Mouse (Mus musculus): ENCODE measurements around the gene Anapc7.

Gene Anapc7

DNA sequence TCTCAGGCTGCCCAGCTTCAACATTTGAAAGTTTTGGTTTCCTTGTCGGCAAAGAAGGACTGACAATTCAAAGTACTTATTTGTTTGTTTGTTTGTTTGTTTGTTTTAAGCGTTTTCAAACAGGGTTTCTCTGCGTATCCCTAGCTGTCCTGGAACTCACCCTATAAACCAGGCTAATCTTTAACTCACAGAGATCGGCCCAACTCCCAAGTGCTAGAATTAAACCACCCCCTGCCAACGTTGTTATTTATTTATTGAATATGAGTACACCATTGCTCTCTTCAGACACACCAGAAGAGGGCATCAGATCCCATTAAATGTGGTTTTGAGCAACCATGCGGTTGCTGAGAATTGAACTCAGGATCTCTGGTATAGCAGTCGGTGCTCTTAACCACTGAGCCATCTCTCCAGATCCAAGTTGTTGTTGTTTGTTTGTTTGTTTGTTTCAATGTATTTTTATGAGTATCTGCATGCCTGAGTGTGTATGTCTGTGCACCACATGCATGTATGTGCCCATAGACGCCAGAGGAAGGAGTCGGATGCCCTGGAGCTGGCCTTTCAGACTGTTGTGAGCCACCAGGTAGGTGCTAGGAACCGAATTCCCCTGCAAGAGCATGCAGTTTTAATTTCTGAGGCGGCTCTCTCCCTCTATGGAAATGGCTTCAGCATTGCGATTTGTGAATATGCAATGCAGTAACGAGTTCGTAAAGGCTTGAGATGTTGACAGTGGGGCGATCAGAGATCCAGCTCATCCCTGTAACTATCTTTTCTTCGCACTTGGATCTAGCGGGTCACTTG lies at the start of gene Anapc7:
Gene Anapc7, plus strand, starts transcription at position 423 of the 798 bp plus-strand sequence.
- DNase-seq (ENCODE audit: low read depth), result peak; percentile 49

DNA sequence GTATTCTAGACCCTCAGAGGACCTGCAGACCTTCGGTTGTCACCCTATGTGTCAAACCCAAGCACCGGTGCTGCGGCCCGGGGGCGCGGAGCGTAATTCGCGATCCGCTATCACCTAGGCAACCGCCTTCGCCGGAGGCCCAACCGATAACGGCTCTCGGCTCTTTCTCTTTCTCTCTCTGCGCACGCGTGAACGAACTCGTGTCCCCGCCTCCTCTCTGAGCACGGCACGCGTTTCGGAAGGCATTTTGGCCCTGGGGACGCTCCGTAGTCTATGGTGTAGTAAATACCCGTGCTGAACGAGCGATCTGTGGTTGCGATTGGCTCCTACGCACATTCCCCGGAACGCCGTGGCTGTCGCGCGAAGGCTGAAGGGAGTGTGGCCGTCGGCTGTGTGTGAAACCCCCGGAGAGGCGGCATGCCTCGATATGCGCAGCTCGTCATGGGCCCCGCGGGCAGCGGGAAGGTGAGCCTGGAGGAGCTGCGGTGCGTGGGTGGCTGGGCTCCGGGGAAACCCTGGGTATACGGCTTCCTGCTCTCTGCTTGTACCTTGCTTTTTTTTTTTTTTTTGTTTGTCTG lies 49.2 kb upstream of the Anapc7 start, which contains the start of gene Fam216a:
Gene Fam216a, minus strand, starts transcription at position 173 of the 578 bp plus-strand sequence.
- DNase-seq (ENCODE audit: low read depth), result peak; percentile 99

DNA sequence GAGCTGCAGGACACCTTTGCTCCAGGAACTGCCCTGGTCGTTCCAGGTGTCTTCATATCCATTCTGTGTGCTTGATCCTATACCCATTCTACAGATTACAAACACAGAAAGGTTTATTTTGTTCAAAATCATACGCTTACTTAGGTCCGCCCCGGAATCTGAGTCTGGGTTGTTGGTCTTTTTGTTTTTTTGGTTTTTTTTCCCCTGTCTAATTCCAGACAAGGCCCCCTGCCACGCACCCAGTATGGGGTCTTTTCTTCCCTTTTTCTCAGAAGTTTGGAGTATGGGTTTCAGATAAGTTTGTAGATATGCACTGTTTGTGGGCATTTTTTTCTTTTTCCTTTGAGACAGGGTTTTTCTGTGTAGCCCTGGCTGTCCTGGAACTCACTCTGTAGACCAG lies 48.6 kb upstream of the Anapc7 start:
- no peak for DNase-seq (ENCODE audit: low read depth)

DNA sequence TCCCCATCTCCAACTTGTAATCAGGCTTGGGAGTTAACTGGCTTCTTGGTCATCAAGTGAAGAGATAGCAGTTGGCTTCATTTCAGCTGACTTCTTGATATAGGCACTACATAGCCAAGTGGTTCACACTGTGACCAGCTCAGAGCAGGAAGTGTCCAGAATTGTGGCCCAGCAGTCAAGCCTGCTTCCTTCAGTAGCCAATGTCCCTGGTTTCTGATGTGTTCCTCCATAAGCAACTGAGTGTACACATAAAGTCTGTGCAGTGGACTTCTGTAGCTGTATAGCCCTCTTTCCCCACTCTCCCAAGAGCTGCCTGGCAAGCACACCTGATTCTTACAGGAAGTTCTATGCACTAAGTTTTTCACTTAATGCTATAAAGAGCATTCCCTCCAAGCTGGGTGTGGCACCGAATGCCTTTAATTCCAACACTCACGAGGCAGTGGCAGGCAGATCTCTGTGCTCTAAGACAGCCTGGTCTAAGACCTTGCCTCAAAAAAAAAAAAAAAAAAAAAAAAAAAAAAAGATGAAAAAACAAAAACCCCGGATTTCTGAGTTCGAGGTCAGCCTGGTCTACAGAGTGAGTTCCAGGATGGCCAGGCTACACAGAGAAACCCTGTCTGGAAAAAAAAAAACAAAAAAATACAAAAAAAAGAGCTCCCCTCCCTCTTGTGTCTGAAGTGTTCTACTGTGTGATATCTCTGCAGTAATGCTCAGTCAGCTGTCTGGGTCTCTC lies 44.2 kb upstream of the Anapc7 start:
- DNase-seq (ENCODE audit: low read depth), result no peak

DNA sequence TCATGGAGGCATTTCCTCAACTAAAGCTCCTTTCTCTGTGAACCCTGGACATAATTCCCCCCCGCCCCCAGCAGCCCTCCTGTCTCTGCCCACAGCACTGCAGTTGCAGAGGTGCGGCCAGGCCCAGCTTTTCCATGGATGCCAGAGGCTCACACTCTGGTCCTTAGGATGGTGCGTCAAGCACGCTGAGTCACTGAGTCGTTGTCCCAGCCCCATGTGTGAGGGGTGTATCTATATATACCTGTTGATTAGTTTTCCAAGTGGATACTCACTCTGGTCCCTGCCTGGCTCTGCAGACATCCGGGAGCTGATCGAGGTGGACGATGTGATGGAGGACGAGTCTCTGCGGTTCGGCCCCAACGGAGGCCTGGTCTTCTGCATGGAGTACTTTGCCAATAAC lies 43.3 kb upstream of the Anapc7 start:
- DNase-seq (ENCODE audit: low read depth), result no peak

DNA sequence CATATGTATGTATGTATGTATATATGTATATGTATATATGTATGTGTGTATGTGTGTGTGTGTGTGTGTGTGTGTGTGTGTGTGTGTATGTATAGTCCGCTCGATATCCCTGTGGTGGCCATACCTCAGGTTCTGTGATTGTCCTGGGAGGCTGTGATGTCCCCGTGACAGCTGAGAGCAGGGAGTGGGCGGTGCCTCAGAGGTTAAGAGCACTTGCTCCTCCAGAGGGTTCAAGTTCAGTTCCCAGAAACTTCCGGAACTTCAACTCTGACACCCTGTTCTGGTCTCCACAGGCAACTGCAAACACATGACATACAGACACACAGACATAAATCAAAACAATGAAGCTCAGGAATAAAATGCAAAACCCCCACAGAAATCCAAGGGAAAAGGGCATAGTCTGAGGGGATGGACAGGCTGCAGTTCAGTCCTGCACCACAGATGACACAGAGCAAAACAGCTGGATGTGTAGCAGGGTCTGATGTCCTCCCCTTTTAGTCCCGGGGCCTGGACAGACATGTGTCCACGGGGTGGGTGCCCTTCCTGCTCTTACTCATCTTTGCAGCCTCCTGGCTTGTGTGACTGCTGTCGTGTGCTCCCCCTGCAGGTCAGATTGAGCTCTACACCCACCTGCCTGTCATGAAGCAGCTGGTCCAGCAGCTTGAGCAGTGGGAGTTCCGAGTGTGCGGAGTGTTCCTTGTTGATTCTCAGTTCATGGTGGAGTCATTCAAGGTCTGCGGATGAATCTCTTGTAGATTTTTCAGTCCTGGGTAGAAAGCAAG lies 41.9 kb upstream of the Anapc7 start:
- peak; percentile 82 for DNase-seq (ENCODE audit: low read depth)

DNA sequence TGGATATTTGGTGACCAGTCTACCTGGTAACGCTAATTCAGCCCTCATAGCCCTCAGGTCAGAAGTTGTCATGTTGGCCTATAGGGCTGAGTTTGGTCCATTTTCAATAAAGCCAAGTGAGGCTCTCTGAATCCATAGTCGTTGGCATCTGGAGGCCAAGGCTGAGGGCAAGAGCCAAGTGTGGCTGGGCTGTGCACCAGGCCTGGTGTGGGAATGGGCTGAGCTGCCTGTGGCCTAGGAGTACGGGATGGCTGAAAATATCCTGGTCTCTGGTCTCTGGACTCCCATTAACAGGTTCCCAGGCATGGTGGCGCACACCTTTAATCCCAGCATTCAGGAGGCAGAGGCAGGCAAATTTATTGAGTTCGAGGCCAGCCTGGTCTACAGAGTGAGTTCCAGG lies 31.5 kb upstream of the Anapc7 start:
- no peak for DNase-seq (ENCODE audit: low read depth)

DNA sequence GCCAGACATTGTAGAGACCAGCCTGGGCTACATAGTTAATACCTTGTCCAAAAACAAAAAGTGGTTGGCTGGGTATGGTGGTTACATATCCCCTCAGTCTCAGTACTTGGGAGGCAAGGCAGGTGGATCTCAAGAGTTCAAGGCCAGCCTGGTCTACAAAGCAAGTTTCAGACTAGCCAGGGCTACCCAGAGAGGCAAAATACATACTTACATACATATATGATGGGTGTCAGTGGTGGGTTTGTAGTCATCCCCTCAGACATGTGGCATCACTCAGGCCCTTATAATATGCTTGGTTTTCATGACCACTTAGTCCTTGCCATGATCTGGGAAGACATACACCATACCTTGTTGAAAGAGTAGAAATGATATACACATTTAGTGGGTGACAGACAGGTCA lies 30.8 kb upstream of the Anapc7 start:
- no peak for DNase-seq (ENCODE audit: low read depth)

DNA sequence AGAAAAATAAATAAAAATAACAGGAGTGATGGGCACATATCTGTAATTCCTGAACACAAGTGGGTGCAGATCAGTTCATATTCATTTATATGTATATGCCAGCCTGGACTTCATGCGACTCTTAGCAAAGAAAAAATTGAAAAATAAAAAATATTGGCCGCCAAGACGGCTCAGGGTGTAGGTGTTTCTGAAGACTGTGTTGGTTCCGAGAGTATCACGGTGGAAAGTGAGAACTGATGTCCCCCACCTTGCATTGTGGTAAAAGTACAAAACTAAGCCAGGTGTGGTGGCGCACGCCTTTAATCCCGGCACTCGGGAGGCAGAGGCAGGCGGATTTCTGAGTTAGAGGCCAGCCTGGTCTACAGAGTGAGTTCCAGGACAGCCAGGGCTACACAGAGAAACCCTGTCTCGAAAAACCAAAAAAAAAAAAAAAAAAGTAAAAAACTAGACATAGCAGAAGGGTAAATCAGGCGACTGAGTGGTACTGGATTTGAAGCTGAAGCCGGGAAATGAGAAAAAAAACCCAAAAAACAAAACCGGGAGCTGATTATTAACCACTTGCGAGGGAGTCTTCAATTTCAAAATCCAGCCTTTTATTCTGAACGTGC lies 30.2 kb upstream of the Anapc7 start:
- no peak for DNase-seq (ENCODE audit: low read depth)

DNA sequence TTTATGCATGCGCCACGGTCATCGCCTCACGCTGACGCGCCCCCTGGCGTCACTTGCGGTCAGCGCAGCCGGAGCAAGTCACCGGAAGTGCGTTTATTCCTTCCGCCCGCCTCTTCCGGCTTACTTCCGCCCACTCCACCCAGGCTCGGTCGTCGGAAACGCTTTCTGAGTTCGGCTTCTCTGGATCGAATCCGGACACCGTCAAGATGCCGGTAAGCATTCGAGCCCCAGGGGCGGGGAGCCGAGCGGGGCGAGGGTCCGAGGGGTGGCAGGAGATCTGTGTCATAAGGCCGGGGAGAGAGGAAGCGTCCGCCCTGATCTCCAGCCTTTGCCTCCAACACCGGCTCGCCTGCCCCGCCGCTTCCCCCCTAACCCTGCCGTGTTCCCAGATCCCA lies 29.7 kb upstream of the Anapc7 start, which contains the start of gene Arpc3:
Gene Arpc3, plus strand, starts transcription at position 93 of the 395 bp plus-strand sequence.
- DNase-seq (ENCODE audit: low read depth), result peak; percentile 93

DNA sequence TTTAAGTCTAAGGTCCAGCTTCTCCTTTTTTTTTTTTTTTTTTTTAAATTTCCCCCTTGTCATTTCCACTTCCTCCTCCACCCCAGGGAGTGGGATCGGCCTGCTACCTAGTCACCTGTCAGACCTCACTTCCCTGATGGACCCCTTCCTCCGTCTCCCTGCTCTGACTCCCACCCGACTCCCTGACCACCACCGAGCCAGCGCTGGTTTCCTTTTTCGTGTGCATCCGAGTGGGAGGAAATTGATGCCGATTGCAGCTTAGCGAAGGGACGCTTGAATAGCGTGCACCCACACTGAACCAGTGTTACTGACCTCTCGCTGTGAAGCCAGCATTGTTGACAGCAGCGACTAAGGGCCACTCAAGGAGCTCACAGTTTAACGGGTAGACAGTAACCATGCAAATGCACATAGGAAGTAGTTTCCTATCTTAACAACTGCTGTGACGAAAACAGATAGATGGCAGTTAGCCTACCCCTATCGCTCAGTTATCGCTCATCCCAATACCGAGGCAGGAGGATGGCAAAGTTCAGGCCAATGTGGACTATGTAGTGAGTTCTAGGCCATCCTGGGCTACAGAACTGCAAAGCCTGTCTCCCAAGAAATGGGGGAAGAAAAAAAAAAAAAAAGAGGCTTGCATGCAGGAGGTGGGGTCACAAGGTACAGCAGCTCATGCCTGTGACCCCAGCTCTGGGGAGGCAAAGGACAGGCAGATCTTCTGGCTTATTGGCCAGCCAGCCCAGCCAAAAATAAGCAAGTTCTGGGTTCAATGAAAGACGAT lies 29.1 kb upstream of the Anapc7 start:
- DNase-seq (ENCODE audit: low read depth), result peak; percentile 59

DNA sequence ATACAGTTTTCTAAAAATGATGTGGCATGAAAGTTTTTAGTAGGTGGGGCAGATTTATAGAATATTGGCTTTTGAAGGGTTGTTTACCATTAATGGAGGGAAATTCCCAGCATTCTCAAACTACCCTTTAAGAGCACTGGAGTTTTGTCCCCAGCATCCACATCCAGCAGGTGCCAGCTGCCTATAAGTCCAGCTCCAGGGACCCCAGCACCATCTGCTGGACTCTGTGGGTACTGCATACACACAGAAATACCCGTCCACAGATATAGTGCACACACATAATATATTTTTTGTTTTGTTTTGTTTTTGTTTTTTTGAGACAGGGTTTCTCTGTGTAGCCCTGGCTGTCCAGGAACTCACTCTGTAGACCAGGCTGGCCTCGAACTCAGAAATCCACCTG lies 27.6 kb upstream of the Anapc7 start:
- DNase-seq (ENCODE audit: low read depth), result peak; percentile 86

DNA sequence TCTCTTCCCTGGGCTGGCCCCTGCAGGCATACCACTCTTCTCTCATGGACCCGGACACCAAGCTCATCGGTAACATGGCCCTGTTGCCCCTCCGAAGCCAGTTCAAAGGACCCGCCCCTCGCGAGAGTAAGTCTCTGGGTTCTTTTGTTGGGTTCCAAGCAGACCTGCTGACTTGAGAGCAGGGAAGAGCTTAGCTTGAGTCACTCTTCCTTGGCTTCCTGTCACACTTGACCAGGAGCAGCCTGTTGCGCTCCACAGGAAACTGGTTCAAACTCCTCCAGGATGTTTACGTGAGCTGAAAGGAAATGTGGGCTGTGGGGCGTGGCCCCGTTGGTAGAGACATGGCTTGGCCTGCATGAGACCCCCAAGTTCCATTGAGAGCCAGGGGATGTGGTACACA lies 24.7 kb upstream of the Anapc7 start:
- DNase-seq (ENCODE audit: low read depth), result peak; percentile 99

DNA sequence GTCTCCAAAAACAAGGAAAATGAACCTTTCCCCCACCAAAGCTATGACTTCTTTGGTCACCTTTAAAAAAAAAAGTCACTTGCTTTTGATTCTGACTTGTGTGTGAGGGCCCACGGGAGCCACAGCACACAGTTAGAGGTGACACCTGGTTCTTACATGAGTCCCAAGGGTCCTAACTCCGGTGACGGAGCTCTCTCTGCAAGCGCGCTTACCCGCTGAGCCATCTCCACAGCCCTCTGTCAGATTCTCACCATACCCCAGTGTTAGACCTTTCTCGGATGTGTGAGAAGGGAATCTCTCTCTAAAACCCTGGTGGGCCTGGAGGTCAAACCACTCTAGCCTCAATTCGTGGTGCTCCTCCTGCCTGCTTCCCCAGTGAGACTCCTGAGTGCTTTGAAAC lies 24.0 kb upstream of the Anapc7 start:
- DNase-seq (ENCODE audit: low read depth), result no peak

DNA sequence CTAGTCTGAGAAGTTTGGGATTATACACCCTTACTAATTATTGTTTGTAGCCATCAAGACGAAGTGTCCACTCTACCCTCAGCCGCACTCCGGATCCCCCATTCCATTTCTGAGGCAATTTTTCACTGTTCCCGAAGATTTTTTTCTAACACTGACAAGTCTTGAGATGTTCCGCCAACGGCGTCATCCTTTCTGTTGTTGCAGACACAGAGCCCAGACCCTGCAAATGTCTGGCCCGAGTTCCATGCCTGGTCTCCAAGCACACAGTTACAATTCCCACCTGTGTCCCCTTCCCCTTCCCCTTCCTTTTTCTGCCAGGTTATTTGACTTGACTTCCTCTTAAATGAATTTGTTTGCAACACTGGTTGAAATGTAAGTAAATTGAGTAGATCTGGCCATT lies 21.6 kb upstream of the Anapc7 start:
- no peak for DNase-seq (ENCODE audit: low read depth)

DNA sequence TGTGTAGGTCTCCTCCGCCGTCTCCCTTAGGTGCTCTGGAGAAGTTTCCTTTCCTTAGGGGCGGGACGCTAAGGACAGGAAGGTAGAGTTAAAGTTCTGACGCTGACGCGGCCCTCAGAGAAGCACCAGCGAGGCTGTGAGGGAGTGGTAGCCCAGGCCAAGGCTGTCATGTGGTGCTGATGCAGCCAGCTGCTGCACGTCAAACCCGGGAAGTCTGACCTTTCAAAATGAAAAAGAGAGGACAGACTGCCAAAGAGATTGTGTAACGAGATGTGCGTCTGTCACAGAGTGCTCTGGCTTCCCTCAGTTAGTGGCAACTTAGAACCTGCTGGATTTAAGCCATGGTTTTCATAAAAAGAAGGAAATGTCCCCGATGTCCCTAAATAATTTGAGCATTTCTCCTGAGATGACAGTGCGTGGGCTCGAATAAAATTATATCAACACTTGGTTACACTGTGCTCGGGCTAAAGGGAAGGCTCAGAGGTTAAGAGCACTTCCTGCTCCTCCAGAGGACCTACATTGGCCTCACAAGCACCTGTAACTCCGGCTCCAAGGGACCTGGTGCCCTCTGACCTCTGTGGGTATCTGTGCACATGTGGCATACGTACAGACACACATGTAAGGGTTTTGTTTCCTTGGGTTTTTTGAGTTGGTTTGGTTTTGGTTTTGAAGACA lies 20.7 kb upstream of the Anapc7 start:
- peak; percentile 42 for DNase-seq (ENCODE audit: low read depth)

DNA sequence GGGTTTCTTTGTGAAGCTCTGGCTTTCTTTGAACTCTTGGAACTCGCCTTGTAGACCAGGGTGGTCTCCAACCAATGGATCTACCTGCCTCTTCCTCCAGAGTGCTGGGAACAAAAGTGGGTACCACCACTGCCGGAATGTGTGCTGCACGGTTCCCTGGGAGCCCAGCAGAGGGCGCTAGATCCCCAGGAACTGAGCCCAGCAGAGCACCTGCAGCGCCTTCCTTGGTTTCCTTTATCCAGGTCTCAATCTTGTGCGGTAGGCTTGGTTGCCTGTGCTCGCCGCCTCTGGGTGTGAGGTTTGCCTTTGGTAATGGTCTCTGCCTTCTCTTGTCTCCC lies 20.2 kb upstream of the Anapc7 start:
- peak; percentile 59 for DNase-seq (ENCODE audit: low read depth)

DNA sequence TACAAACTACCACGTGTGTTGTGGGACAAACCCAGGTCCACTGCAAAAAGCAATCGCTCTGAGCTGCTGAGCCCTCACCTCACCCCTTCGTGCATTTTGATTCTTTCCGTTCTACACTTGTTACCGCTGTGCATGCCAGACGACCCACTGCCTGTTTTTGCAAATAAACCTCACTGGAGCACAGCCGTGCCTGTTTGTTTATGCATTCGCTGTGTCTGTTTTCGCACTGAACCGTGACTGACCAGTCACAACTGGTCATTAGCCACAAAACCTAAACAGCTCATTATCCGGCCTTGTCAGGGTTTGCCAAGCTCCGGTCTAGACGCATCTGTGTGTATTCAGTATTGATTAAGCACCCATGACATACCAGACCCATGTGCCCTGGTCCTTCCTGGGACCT lies 19.3 kb upstream of the Anapc7 start:
- no peak for DNase-seq (ENCODE audit: low read depth)

DNA sequence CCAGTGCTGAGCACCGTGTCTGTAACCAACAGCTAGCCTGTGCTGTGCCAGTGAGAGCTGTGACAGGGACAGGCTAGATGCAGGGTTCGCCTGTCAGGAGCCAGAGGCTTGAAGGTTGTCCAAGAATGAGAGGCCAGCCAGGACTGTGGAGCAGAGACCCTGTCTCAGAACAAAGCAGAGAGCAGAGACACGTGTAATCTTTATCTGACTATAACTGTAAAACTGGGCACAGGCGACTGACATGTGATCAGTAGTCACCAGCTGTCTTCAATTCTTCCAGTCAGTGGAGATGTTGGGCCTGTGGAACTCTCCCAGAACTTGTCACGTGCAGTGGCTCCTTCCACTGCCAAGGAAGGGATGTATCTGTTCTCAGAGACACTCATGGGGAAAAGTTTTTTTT lies 18.7 kb upstream of the Anapc7 start:
- DNase-seq (ENCODE audit: low read depth), result no peak

DNA sequence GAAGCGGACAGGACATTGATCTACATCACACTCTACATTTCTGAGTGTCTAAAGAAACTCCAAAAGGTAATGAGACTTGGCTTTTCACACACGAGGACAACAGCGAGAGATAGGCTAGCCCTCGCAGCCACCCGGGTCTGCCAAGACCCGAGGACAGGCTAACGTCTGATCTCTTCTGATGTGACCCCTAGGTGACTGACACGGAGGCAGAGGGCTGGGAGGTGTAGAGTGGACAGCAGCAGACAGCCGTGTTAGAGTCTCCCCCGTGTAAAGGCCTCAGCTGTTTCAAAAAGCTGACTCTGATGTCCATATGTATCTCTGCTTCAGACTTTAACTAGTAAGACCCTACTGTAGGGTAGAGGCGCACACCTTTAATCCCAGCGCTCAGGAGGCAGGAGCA lies 18.1 kb upstream of the Anapc7 start:
- no peak for DNase-seq (ENCODE audit: low read depth)

DNA sequence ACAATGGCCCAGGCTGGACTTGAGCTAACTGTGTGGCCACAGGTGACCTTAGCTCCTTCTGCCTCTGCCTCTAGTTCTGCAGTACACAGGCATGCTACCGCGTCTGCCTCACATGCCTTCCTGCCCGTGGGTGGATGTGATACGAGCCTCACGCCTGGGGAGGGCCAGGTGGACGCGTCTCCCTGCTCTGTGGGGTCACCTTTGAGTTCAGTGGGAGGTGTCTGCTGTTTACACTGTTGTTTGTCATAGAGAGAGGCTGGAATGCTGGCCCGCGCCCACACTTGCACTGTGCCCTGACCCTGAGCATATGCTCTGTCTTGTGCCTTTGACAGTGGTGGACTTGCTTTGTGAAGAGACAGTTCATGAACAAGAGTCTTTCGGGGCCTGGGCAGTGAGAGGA lies 16.0 kb upstream of the Anapc7 start:
- DNase-seq (ENCODE audit: low read depth), result no peak
